Mouse (Mus musculus): ENCODE results near the gene Txk. TPM values are rescaled to one million over a fixed set of nuclear protein-coding genes. Genes with fewer than 3 reads are reported as not detected.
A peak's percentile ranks its signal among the peaks of the same experiment; 100 is the strongest.

Txk gene
- polyA plus RNA-seq, 1 experiment from 2014 or later = 0.07 TPM

DNA sequence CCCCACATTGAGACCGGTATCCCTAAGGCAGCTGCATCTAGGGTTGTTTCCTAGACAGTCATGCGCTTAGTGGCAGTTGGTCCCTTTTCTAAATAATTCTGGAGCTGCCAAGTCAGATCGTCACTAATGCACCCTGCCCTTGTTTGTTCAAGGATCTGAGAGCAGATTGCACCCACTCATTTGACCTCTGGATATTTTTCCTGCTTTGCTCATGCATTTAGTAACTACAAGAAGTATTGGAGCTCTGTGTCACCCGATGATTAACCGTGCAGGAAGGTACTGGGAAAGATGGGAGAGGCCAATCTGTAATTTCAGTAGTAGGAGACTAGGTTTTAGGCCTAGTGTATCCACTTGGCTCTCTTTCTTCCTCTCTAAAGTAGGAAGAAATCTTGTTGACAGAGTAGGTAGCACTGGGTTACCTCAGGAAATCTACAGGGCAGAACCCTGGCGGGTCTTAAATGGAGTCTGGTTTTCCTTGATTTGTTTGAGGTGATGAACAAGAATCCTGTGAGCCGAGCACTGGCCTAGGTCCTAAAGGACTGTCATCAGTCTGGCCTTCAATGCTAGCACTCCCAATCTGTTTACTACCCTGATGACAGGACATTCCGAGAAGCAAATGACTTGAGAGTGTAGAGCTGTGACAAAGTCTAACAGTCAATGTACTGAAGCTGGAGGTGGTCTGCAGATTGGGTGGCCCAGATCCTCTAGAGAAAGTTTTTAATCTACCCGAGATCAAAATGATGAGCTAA, 103.4 kb downstream of the Txk start:
- Histone ChIP-seq H3K27me3 (peaks cover 46% of the 10 kb centered on the region), H3K9ac (replicated peaks) (no peak overlapping the region), H3K27ac (no peak overlapping the region), H3K4me2 (replicated peaks) (no peak overlapping the region), H3K4me1 (replicated peaks) (peaks cover 9% of the 10 kb centered on the region), H3K36me3 (no peaks in the 10 kb centered on the region), H3K9me3 (no peaks in the 10 kb centered on the region), H3K4me3 (replicated peaks) (no peak overlapping the region)
- 90% methylated on average over 9 of the region's 9 CpGs for WGBS
- no peak for ATAC-seq

DNA sequence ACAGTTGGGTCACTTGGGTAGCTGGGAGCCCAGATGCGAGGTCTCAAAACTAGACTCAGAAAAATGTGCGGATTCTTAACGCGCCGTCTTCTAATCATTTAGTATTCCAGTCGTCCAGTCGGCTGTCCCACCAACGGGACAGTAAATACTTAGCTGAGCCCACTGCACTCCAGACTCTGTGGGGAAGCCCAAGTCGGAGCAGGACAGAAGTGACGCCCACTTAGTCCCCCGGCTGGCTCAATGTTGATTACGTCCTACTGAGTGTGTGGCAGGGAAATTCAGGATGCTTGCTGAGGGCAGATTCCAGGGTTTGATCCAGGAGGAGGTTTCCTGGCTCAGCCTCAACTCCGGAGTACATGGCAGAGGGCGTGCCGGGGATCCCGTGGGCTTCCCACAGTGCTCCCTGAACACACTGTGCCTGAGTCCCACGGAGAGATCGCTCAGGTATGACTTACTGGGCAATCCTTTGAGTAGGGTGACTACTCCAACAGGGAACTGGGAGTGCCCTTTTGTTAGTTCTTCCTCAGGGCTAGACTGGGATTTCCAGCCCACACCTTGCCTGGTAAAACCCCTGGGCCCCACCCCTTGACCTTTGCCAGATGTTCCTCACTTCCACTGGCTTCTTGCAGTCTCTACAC, 104.5 kb downstream of the Txk start:
- Histone ChIP-seq H3K27me3 (peaks cover 46% of the 10 kb centered on the region), H3K4me1 (replicated peaks) (peaks cover 9% of the 10 kb centered on the region), H3K4me3 (replicated peaks) (peak overlapping the region; percentile 52), H3K27ac (no peak overlapping the region), H3K4me2 (replicated peaks) (peak overlapping the region; percentile 87), H3K9ac (replicated peaks) (peak overlapping the region; percentile 51), H3K9me3 (no peaks in the 10 kb centered on the region), H3K36me3 (no peaks in the 10 kb centered on the region)
- peak; percentile 69 for ATAC-seq
- WGBS = 7% methylated on average over 18 of the region's 18 CpGs

DNA sequence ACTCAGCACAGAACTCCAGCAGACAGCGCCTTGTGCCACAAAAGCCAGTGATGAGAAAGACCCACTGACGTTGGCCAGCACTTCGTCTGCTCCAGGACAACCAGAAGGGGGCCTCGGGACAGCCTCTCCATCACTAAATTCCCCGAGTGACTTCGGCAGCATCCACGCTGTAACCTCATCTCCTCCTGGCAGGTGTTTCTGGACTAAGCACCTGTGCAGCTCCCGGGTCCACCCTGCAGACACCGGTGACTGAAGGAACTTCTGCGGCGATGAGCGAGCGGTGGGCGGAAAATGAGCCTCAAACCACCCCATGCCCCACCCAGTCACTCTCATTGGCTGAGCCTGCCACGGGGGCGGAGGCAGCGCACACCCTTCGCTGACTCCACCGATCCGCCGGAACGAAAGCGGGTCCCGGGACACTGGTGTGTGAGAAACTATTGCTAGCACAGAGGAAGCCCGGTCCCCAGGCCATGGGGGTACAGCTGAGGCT, 105.1 kb downstream of the Txk start, which contains the start of gene Nipal1:
Gene Nipal1 (plus strand): TSS at position 378 of the 490 bp plus-strand sequence.
- Histone ChIP-seq H3K9ac (replicated peaks) (peak within 1 kb of the TSS; percentile 51), H3K4me2 (replicated peaks) (peak within 1 kb of the TSS; percentile 87), H3K9me3 (no peaks in the 10 kb centered on the region), H3K4me3 (replicated peaks) (peak within 1 kb of the TSS; percentile 52), H3K27ac (no peak within 1 kb of the TSS), H3K36me3 (no peaks in the 10 kb centered on the region), H3K27me3 (peaks cover 46% of the 10 kb centered on the region), H3K4me1 (replicated peaks) (peaks cover 9% of the 10 kb centered on the region)
- under 1% methylated on average over 25 of the region's 25 CpGs for WGBS
- peak; percentile 96 for ATAC-seq

DNA sequence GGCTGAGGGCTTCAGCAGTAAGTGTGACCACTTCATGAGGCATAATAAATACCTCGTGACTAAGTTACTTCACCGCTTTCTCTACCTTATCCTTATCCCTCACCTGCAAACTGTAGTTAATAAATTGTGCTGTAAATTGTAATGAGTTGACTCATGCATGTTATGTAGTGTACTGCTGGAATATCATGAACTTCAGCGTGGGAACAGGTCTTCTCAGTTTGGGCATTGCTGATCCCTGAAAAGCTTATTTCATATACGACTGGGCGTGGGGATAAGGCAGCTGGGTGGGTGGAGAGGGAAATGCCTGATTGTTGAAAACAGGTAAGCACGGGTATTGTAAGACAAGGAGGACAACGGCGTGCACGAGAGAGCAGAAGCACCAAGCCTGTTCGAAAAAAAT, 105.6 kb downstream of the Txk start:
- Histone ChIP-seq H3K27me3 (peaks cover 46% of the 10 kb centered on the region), H3K4me2 (replicated peaks) (peak overlapping the region; percentile 87), H3K9ac (replicated peaks) (peak overlapping the region; percentile 51), H3K4me1 (replicated peaks) (peaks cover 9% of the 10 kb centered on the region), H3K36me3 (no peaks in the 10 kb centered on the region), H3K27ac (no peak overlapping the region), H3K4me3 (replicated peaks) (peak overlapping the region; percentile 52), H3K9me3 (no peaks in the 10 kb centered on the region)
- ATAC-seq = no peak; the same call in 1 of the 2 replicates
- WGBS = 24% methylated on average over 10 of the region's 10 CpGs

DNA sequence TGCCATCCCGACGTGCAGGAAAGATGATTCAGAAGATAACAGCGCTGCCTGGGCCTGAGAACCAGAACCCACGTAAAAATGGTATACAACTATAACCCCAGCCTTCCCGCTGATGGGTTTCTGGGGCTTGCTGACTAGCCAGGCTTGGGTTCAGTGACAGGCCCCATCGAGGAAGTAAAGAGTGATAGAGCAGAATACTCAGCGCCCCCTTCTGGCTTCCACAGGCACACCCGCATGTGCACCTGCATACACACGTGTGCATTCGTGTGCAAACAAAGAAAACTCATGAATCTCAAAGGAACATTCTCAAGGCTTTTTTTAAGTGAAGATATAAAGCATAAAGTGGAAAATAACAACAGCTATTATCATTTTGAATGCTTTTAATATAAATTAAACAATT, 106.4 kb downstream of the Txk start:
- H3K9ac ChIP-seq (replicated peaks) = no peak overlapping the region
- no peak overlapping the region for H3K4me2 ChIP-seq (replicated peaks)
- no peaks in the 10 kb centered on the region for H3K9me3 ChIP-seq
- H3K27me3 ChIP-seq = peaks cover 46% of the 10 kb centered on the region
- 42% methylated on average over 10 of the region's 10 CpGs for WGBS
- peaks cover 9% of the 10 kb centered on the region for H3K4me1 ChIP-seq (replicated peaks)
- ATAC-seq = no peak
- no peaks in the 10 kb centered on the region for H3K36me3 ChIP-seq
- H3K27ac ChIP-seq = no peak overlapping the region
- no peak overlapping the region for H3K4me3 ChIP-seq (replicated peaks)

Other genes with a start within 250 kb of the Txk start
- 1.7 and 4.1 TPM in 2 replicates for gene Corin, start 248.3 kb downstream of the Txk start, polyA plus RNA-seq (2015; fragmentation: Nextera tagmentation; extraction: Ambion mirVana)
- gene Nfxl1, start 193.1 kb downstream of the Txk start, polyA plus RNA-seq (2015; fragmentation: Nextera tagmentation; extraction: Ambion mirVana) = 15.2 and 17.2 TPM in 2 replicates
- 2.3 and 2.4 TPM in 2 replicates for gene Zar1, start 171.5 kb downstream of the Txk start, polyA plus RNA-seq (2015; fragmentation: Nextera tagmentation; extraction: Ambion mirVana)
- gene Gm5868, start 165.2 kb downstream of the Txk start, polyA plus RNA-seq (2015; fragmentation: Nextera tagmentation; extraction: Ambion mirVana) = 5.9 and 6.8 TPM in 2 replicates
- gene Cnga1, start 108.5 kb downstream of the Txk start, polyA plus RNA-seq (2015; fragmentation: Nextera tagmentation; extraction: Ambion mirVana) = not detected in 2 replicates
- gene Nipal1, start 105.0 kb downstream of the Txk start, polyA plus RNA-seq (2015; fragmentation: Nextera tagmentation; extraction: Ambion mirVana) = 0.79 and 1.5 TPM in 2 replicates
- gene Tec, start 115.7 kb upstream of the Txk start, polyA plus RNA-seq (2015; fragmentation: Nextera tagmentation; extraction: Ambion mirVana) = 4.0 and 5.1 TPM in 2 replicates
- gene Slain2, start 161.5 kb upstream of the Txk start, polyA plus RNA-seq (2015; fragmentation: Nextera tagmentation; extraction: Ambion mirVana) = 17.5 and 18.1 TPM in 2 replicates
- not detected in 2 replicates for gene Gm10135, start 221.9 kb upstream of the Txk start, polyA plus RNA-seq (2015; fragmentation: Nextera tagmentation; extraction: Ambion mirVana)

Measured in midbrain, embryonic 13.5 days (tissue).